Mouse (Mus musculus) C2C12 (cell line): ENCODE measurements at regions not wholly inside any gene's neighbourhood (a gene's known extent, or its start where the extent isn't known, plus 50 kb on each side); places are given as distances from the start of the nearest gene placed in this dataset.
"Not testable (repeated sequence)": the region's sequence is repeated elsewhere in the genome, so short reads cannot be mapped to it uniquely, and the experiment has no call there.

ENCODE experiments used
- H3K27me3 ChIP-seq: one replicate; pipeline ENCODE4 v1.6.1; 2011; ENCODE audit not compliant: control insufficient read depth, insufficient read depth, insufficient read length
- H3K36me3 ChIP-seq: one replicate; pipeline ENCODE4 v1.6.1; 2011; ENCODE audit not compliant: control insufficient read depth, insufficient read depth
- H3K4me3 ChIP-seq: one replicate; pipeline ENCODE4 v1.5.1; 2011; ENCODE audit warnings: mild to moderate bottlenecking, control low read depth; ENCODE audit not compliant: poor library complexity, insufficient read depth, severe bottlenecking
- H3K79me2 ChIP-seq: one replicate; pipeline ENCODE4 v1.6.1; 2011; ENCODE audit not compliant: control insufficient read depth, insufficient read depth
- H3K79me3 ChIP-seq: one replicate; pipeline ENCODE4 v1.6.1; 2011; ENCODE audit warnings: low read depth, control low read depth
- H3ac ChIP-seq: one replicate; pipeline ENCODE3; 2011; ENCODE audit warnings: low read depth; ENCODE audit not compliant: control insufficient read depth, insufficient read length
- CEBPB ChIP-seq: IDR thresholded peaks from one replicate; pipeline ENCODE4 v1.6.1; 2011; ENCODE audit warnings: low read depth, mild to moderate bottlenecking, control low read depth, moderate library complexity
- CTCF ChIP-seq: IDR thresholded peaks from one replicate; pipeline ENCODE4 v1.5.1; 2011; ENCODE audit not compliant: control insufficient read depth, insufficient read depth, insufficient read length
- FOSL1 ChIP-seq: IDR thresholded peaks from one replicate; pipeline ENCODE4 v1.8.0; 2011; ENCODE audit warnings: mild to moderate bottlenecking, low read length; ENCODE audit not compliant: poor library complexity, insufficient read depth, severe bottlenecking
- MAX ChIP-seq: IDR thresholded peaks from one replicate; pipeline ENCODE4 v1.6.1; 2011; ENCODE audit warnings: mild to moderate bottlenecking, control low read depth
- MYOD1 ChIP-seq: IDR thresholded peaks from one replicate; pipeline ENCODE4 v1.6.1; 2011; ENCODE audit warnings: low read depth; ENCODE audit not compliant: control insufficient read depth, insufficient read length
- MYOG ChIP-seq: IDR thresholded peaks from one replicate; pipeline ENCODE4 v1.6.1; 2011; ENCODE audit not compliant: control insufficient read depth, insufficient read length; ENCODE audit errors: extremely low read depth
- USF1 ChIP-seq: IDR thresholded peaks from one replicate; pipeline ENCODE4 v1.6.1; 2011; ENCODE audit warnings: low read depth, mild to moderate bottlenecking, control low read depth, moderate library complexity

- H3ac ChIP-seq: no peak overlapping the region
- no peak for TF ChIP-seq MYOD1
- TF ChIP-seq MAX: no peak
- no peak overlapping the region for H3K4me3 ChIP-seq
- no peaks in the 10 kb centered on the region for H3K79me3 ChIP-seq
- H3K27me3 ChIP-seq: no peaks in the 10 kb centered on the region
- H3K79me2 ChIP-seq: no peaks in the 10 kb centered on the region
- H3K36me3 ChIP-seq: no peaks in the 10 kb centered on the region
Measured at GRCm38 (mm10) chr11:24319222-24319621, 241.4 kb downstream of the Bcl11a start.

- H3K79me2 ChIP-seq: not testable (repeated sequence)
Measured at GRCm38 (mm10) chr11:24322412-24322811, 244.6 kb downstream of the Bcl11a start.

GRCm38 (mm10) chr11:24328481-24328880, 250.6 kb downstream of the Bcl11a start:
- H3K4me3 ChIP-seq: no peak overlapping the region
- no peak overlapping the region for H3ac ChIP-seq
- H3K79me3 ChIP-seq: no peaks in the 10 kb centered on the region
- TF ChIP-seq MYOD1 (no peak), MAX (no peak), CEBPB (no peak), FOSL1 (no peak), CTCF (no peak), USF1 (no peak), MYOG (no peak)
- no peaks in the 10 kb centered on the region for H3K27me3 ChIP-seq
- H3K36me3 ChIP-seq: no peaks in the 10 kb centered on the region
- no peaks in the 10 kb centered on the region for H3K79me2 ChIP-seq

More at GRCm38 (mm10) chr11:24322412-24322811, 244.6 kb downstream of the Bcl11a start:
- not testable (repeated sequence) for H3K36me3 ChIP-seq, H3ac ChIP-seq, H3K27me3 ChIP-seq, H3K79me3 ChIP-seq, H3K4me3 ChIP-seq

- H3ac ChIP-seq: no peak overlapping the region
- no peak overlapping the region for H3K4me3 ChIP-seq
- H3K27me3 ChIP-seq: no peaks in the 10 kb centered on the region
- no peaks in the 10 kb centered on the region for H3K79me3 ChIP-seq
- TF ChIP-seq MYOD1 (no peak), MYOG (no peak), MAX (no peak), CEBPB (no peak), USF1 (no peak), FOSL1 (no peak), CTCF (no peak)
- no peaks in the 10 kb centered on the region for H3K36me3 ChIP-seq
- no peaks in the 10 kb centered on the region for H3K79me2 ChIP-seq
Measured at GRCm38 (mm10) chr11:24330366-24331124, 252.7 kb downstream of the Bcl11a start.

GRCm38 (mm10) chr11:24332241-24332640, 254.4 kb downstream of the Bcl11a start:
- H3K27me3 ChIP-seq: no peaks in the 10 kb centered on the region
- no peak for TF ChIP-seq CEBPB
- no peak for TF ChIP-seq MAX
- no peak for TF ChIP-seq MYOG
- TF ChIP-seq FOSL1: no peak
- no peak for TF ChIP-seq USF1
- no peak for TF ChIP-seq CTCF
- no peak for TF ChIP-seq MYOD1
- H3ac ChIP-seq: no peak overlapping the region
- no peak overlapping the region for H3K4me3 ChIP-seq
- H3K79me3 ChIP-seq: no peaks in the 10 kb centered on the region
- H3K79me2 ChIP-seq: no peaks in the 10 kb centered on the region
- no peaks in the 10 kb centered on the region for H3K36me3 ChIP-seq

GRCm38 (mm10) chr11:24333111-24333510, 255.3 kb downstream of the Bcl11a start:
- Histone ChIP-seq H3ac (no peak overlapping the region), H3K27me3 (no peaks in the 10 kb centered on the region), H3K4me3 (no peak overlapping the region), H3K36me3 (no peaks in the 10 kb centered on the region), H3K79me3 (no peaks in the 10 kb centered on the region), H3K79me2 (no peaks in the 10 kb centered on the region)
- no peak for TF ChIP-seq MYOD1
- TF ChIP-seq USF1: no peak
- TF ChIP-seq CEBPB: no peak
- no peak for TF ChIP-seq MYOG
- TF ChIP-seq CTCF: no peak
- no peak for TF ChIP-seq FOSL1
- no peak for TF ChIP-seq MAX
